Mouse (Mus musculus) ES-E14 (cell line): ENCODE measurements at regions not wholly inside any gene's neighbourhood (a gene's known extent, or its start where the extent isn't known, plus 50 kb on each side); places are given as distances from the start of the nearest gene placed in this dataset.

Experiments
- CHD2 ChIP-seq: IDR thresholded peaks from 2 replicates; pipeline ENCODE4 v1.6.1; 2014; ENCODE audit warnings: mild to moderate bottlenecking, low read depth, low read length, inconsistent platforms
- HCFC1 ChIP-seq: IDR thresholded peaks from 2 replicates; pipeline ENCODE4 v1.6.1; 2012; ENCODE audit warnings: low read length, inconsistent platforms, borderline replicate concordance; ENCODE audit not compliant: insufficient read depth
- MAFK ChIP-seq: IDR thresholded peaks from 2 replicates; pipeline ENCODE4 v1.6.1; 2014; ENCODE audit warnings: mild to moderate bottlenecking, low read depth, low read length, inconsistent platforms; ENCODE audit not compliant: insufficient read depth
- ZC3H11A ChIP-seq: IDR thresholded peaks from 2 replicates; pipeline ENCODE4 v1.6.1; 2012; ENCODE audit warnings: low read depth, mild to moderate bottlenecking, inconsistent platforms, low read length, borderline replicate concordance
- ZNF384 ChIP-seq: IDR thresholded peaks from 2 replicates; pipeline ENCODE4 v1.6.1; 2012; ENCODE audit warnings: low read depth, low read length, inconsistent platforms

DNA sequence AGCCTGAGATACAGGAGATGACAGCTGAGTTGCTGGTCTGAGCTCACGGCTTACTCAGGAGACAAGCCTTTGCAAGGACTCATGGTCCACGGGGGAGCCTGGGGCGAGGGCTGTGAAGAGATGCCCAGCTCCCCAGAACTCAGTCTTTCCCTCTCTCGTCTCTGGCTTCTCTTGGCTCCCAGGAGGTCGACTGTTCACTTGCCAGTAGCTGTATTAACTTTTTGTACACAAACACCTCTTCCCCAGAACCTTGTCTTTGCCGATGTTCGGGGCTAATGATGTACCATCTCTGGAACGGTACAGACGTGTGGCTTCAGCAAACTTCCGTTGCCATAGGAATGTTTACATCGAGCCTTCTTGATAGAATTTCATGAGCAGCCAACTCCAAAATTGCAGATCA, 84.5 kb upstream of the Mrps10 start:
- TF ChIP-seq ZC3H11A, result no peak
- no peak for TF ChIP-seq MAFK
- no peak for TF ChIP-seq ZNF384
- TF ChIP-seq CHD2, result no peak
- TF ChIP-seq HCFC1, result no peak
